Mouse (Mus musculus): ENCODE data around the gene Ppp1r21.

- no peak for TF ChIP-seq CTCF (IDR thresholded peaks at IDR 0.05; ENCODE audit: low read depth, low read length)
- TF ChIP-seq POLR2A (IDR thresholded peaks at IDR 0.05; ENCODE audit: insufficient read depth, low read length), result peak; percentile 41
Measured at GRCm38 (mm10) chr17:88597222-88598055, 67.5 kb downstream of the Ppp1r21 start, which contains the start of gene Ston1.
